Comparison of ENCODE assay signal across 8 mouse cellular contexts in the genomic region with DNA sequence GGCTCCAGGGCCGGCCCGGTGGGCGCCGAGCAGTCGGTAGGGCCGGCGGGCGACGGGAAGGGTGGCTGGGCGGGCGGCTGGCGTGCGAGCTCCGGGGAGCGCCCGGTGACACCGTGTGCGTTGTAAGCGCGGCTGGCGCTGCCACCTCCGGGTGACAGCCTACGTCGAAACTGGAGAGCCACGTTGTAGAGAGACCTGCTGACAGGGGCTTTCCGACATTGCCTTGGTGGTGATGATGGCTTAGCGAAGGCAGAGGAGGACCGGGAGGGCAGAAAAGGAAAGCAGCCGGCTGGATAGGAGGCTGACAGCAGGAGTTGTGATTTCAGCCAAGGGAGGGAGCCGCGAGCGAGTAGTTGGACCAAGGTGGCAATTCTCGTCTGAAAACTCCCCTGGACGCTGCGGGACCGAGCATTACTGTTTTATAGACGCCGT. TPM values are rescaled to one million over a fixed set of nuclear protein-coding genes. Genes with fewer than 3 reads are reported as not detected.
DNase-seq lines count a peak whose midpoint lies in the region; ATAC-seq and TF ChIP-seq lines count a peak whose summit lies in the region.

No protein-coding gene starts in this region.

- H3K27me3 ChIP-seq in liver, embryonic 14.5 days (ENCODE audit: control insufficient read depth, insufficient read depth, low read length): no peaks in the 10 kb centered on the region
- H3K27me3 ChIP-seq in neural tube, embryonic 13.5 days: no peaks in the 10 kb centered on the region

- peak overlapping the region; percentile 82 for H3K9ac ChIP-seq in liver, embryonic 14.5 days (replicated peaks)
- peak overlapping the region; percentile 88 for H3K9ac ChIP-seq in neural tube, embryonic 13.5 days

- intact Hi-C loops in heart, postnatal 25 days (cut with DNase I): loop anchor here (2.0 to 5.0 kb wide), 2 partner anchors 14 to 37 kb away; partner anchors contain the start of gene Rwdd2b
- intact Hi-C loops in left cerebral cortex, postnatal 10 days (cut with DNase I): no loop called here

- under 1% methylated on average over 38 of the region's 38 CpGs for WGBS in liver, embryonic 14.5 days (ENCODE audit: insufficient replicate concordance)
- under 1% methylated on average over 38 of the region's 38 CpGs for WGBS in neural tube, embryonic 13.5 days

- TF ChIP-seq CTCF in liver, embryonic 14.5 days (IDR thresholded peaks at IDR 0.05; ENCODE audit: low read depth): 0 out of 2 replicates have a peak, but pooled peaks have one; percentile 7

- peak; percentile 33 for ATAC-seq in common myeloid progenitor, adult 5-6 weeks (replicated peaks; ENCODE audit: low read depth, poor library complexity, severe bottlenecking)
- peak; percentile 81 for ATAC-seq in liver, embryonic 14.5 days (ENCODE audit: insufficient read depth)
- ATAC-seq in neural tube, embryonic 13.5 days (ENCODE audit: low read depth): peak; percentile 30

- peak overlapping the region; percentile 69 to 97 for H3K4me3 ChIP-seq in liver, embryonic 14.5 days (ENCODE audit: insufficient read depth in 1 of 2, low read depth in 2 of 2, low read length in 2 of 2)
- peak overlapping the region; percentile 83 for H3K4me3 ChIP-seq in neural tube, embryonic 13.5 days

- peak overlapping the region; percentile 91 for H3K4me2 ChIP-seq in liver, embryonic 14.5 days (ENCODE audit: low read depth)
- H3K4me2 ChIP-seq in neural tube, embryonic 13.5 days: peak overlapping the region; percentile 97

- H3K9me3 ChIP-seq in liver, embryonic 14.5 days (ENCODE audit: control insufficient read depth, low read length): no peaks in the 10 kb centered on the region
- H3K9me3 ChIP-seq in neural tube, embryonic 13.5 days: no peaks in the 10 kb centered on the region

- DNase-seq in retina, embryonic 14.5 days (ENCODE audit: low spot score): peak; percentile 41
- no peak for DNase-seq in retina, postnatal 1 day
- peak; percentile 9 for DNase-seq in heart, postnatal 25 days (ENCODE audit: low spot score)
- peak in 1 of 3 experiments; percentile 32 for DNase-seq in liver, embryonic 14.5 days (ENCODE audit: low read depth in 3 of 3, low spot score in 3 of 3)
- no peak for DNase-seq in adrenal gland, adult 2 months
- DNase-seq in left cerebral cortex, postnatal 10 days (ENCODE audit: extremely low spot score in 1 of 2, low spot score in 2 of 2): no peak

- H3K4me1 ChIP-seq in liver, embryonic 14.5 days (replicated peaks; ENCODE audit: control insufficient read depth in 2 of 2, insufficient read depth in 2 of 2, low read length in 1 of 2): peaks cover 7 to 14% of the 10 kb centered on the region in 2 experiments
- H3K4me1 ChIP-seq in neural tube, embryonic 13.5 days (replicated peaks): peaks cover 24% of the 10 kb centered on the region

- peak overlapping the region; percentile 34 for H3K27ac ChIP-seq in liver, embryonic 14.5 days
- peak overlapping the region; percentile 85 for H3K27ac ChIP-seq in neural tube, embryonic 13.5 days (replicated peaks)

- TF ChIP-seq EP300 in liver, embryonic 14.5 days (IDR thresholded peaks at IDR 0.05; ENCODE audit: low read depth): no peak

- H3K36me3 ChIP-seq in liver, embryonic 14.5 days (replicated peaks; ENCODE audit: control insufficient read depth, insufficient read depth, low read depth): no peaks in the 10 kb centered on the region; the same call in 1 of the 2 replicates
- peaks cover 15% of the 10 kb centered on the region; the same call in 1 of the 2 replicates for H3K36me3 ChIP-seq in neural tube, embryonic 13.5 days

RNA-seq across cellular contexts. Expression of gene Usp16, which starts 0.7 kb away (rescaled TPM):
- 135 and 172 TPM in 2 replicates for total RNA-seq in common myeloid progenitor, adult 5-6 weeks (2017)
- 10 to 100 TPM; 46.1 to 47.1 TPM for total RNA-seq in heart, postnatal 25 days (2021)
- polyA plus RNA-seq in liver, embryonic 14.5 days (2012; rRNA removed): 9.4 and 16.4 TPM in 2 replicates
- polyA plus RNA-seq in liver, embryonic 14.5 days (2014; fragmentation: Nextera tagmentation; extraction: Ambion mirVana): 21.5 and 22.2 TPM in 2 replicates
- polyA plus RNA-seq in neural tube, embryonic 13.5 days (2015; fragmentation: Nextera tagmentation; extraction: Ambion mirVana): 44.3 and 57.0 TPM in 2 replicates
- 10 to 100 TPM; 63.2 to 81.6 TPM for total RNA-seq in adrenal gland, adult 2 months (2021)
- 4.8 and 7.5 TPM in 2 replicates for polyA plus RNA-seq in adrenal gland, adult 2 months (2012; rRNA removed)
- 10 to 100 TPM; 48.5 to 53.9 TPM for total RNA-seq in left cerebral cortex, postnatal 10 days (2021)

RNA-seq across cellular contexts. Expression of gene Rwdd2b, which starts 14.8 kb away (rescaled TPM):
- 12.3 and 16.1 TPM in 2 replicates for total RNA-seq in common myeloid progenitor, adult 5-6 weeks (2017)
- 1 to 10 TPM; 4.9 to 5.8 TPM for total RNA-seq in heart, postnatal 25 days (2021)
- 2.4 and 2.7 TPM in 2 replicates for polyA plus RNA-seq in liver, embryonic 14.5 days (2012; rRNA removed)
- 4.1 and 4.5 TPM in 2 replicates for polyA plus RNA-seq in liver, embryonic 14.5 days (2014; fragmentation: Nextera tagmentation; extraction: Ambion mirVana)
- polyA plus RNA-seq in neural tube, embryonic 13.5 days (2015; fragmentation: Nextera tagmentation; extraction: Ambion mirVana): 13.3 and 13.5 TPM in 2 replicates
- 1 to 10 TPM; 5.2 to 5.3 TPM for total RNA-seq in adrenal gland, adult 2 months (2021)
- 1.1 and 1.7 TPM in 2 replicates for polyA plus RNA-seq in adrenal gland, adult 2 months (2012; rRNA removed)
- total RNA-seq in left cerebral cortex, postnatal 10 days (2021): 10 to 100 TPM; 10.9 to 11.9 TPM

RNA-seq across cellular contexts. Expression of gene Ltn1, which starts 22.8 kb away (rescaled TPM):
- total RNA-seq in common myeloid progenitor, adult 5-6 weeks (2017): 30.5 and 38.3 TPM in 2 replicates
- 10 to 100 TPM; 19.7 to 21.8 TPM for total RNA-seq in heart, postnatal 25 days (2021)
- 3.2 and 4.6 TPM in 2 replicates for polyA plus RNA-seq in liver, embryonic 14.5 days (2012; rRNA removed)
- 11.0 and 13.1 TPM in 2 replicates for polyA plus RNA-seq in liver, embryonic 14.5 days (2014; fragmentation: Nextera tagmentation; extraction: Ambion mirVana)
- polyA plus RNA-seq in neural tube, embryonic 13.5 days (2015; fragmentation: Nextera tagmentation; extraction: Ambion mirVana): 20.7 and 25.6 TPM in 2 replicates
- total RNA-seq in adrenal gland, adult 2 months (2021): 10 to 100 TPM; 29.6 to 32.0 TPM
- 1.6 and 1.8 TPM in 2 replicates for polyA plus RNA-seq in adrenal gland, adult 2 months (2012; rRNA removed)
- total RNA-seq in left cerebral cortex, postnatal 10 days (2021): 10 to 100 TPM; 45.3 to 46.7 TPM

RNA-seq across cellular contexts. Expression of gene Cct8, which starts 40.5 kb away (rescaled TPM):
- total RNA-seq in common myeloid progenitor, adult 5-6 weeks (2017): 907 and 916 TPM in 2 replicates
- total RNA-seq in heart, postnatal 25 days (2021): 100 to 1,000 TPM; 144 to 174 TPM
- 61.7 and 108 TPM in 2 replicates for polyA plus RNA-seq in liver, embryonic 14.5 days (2012; rRNA removed)
- 248 and 259 TPM in 2 replicates for polyA plus RNA-seq in liver, embryonic 14.5 days (2014; fragmentation: Nextera tagmentation; extraction: Ambion mirVana)
- polyA plus RNA-seq in neural tube, embryonic 13.5 days (2015; fragmentation: Nextera tagmentation; extraction: Ambion mirVana): 444 and 449 TPM in 2 replicates
- 100 to 1,000 TPM; 187 to 210 TPM for total RNA-seq in adrenal gland, adult 2 months (2021)
- 12.1 and 14.8 TPM in 2 replicates for polyA plus RNA-seq in adrenal gland, adult 2 months (2012; rRNA removed)
- total RNA-seq in left cerebral cortex, postnatal 10 days (2021): 100 to 1,000 TPM; 206 to 213 TPM

Comparison
In these comparisons a context has a peak if more than half of its experiments do, and no peak if none do; other contexts are left out.
1. DNase-seq: peak in retina, embryonic 14.5 days (single experiment) and heart, postnatal 25 days (single experiment); none in retina, postnatal 1 day (single experiment), adrenal gland, adult 2 months (single experiment) and left cerebral cortex, postnatal 10 days (0 of 2).
2. ATAC-seq: peak in every context shown above with its lines; median percentile 81 in liver, embryonic 14.5 days; 33 in common myeloid progenitor, adult 5-6 weeks; 30 in neural tube, embryonic 13.5 days.